Mouse (Mus musculus): ENCODE measurements around the gene Olfm2.

- TF ChIP-seq CTCF (IDR thresholded peaks at IDR 0.05; ENCODE audit: low read depth) (no peak), EP300 (IDR thresholded peaks at IDR 0.05; ENCODE audit: low read depth) (no peak)
Observed at GRCm38 (mm10) chr9:20664982-20665637, 81.0 kb downstream of the Olfm2 start.
